Mouse (Mus musculus) intestine, embryonic 14.5 days (tissue): ENCODE data around the gene Spo11. TPM values are rescaled to one million over a fixed set of nuclear protein-coding genes. Genes with fewer than 3 reads are reported as not detected.

Experiments used
- ATAC-seq: fragments of 200-750 bp; cut with Nextera tagmentation; replicated peaks from 2 replicates; pipeline ENCODE4 v1.8.0; 2017; ENCODE audit warnings: low read depth, moderate number of reproducible peaks, moderate TSS enrichment, moderate library complexity; ENCODE audit not compliant: low FRiP score, low TSS enrichment
- DNase-seq: peaks from one replicate; pipeline ENCODE4 v3.0.0-alpha.2; 2018; ENCODE audit warnings: low spot score
- H3K27ac ChIP-seq: fragments of 300-500 bp; sonication (generic); 2 replicates; pipeline ENCODE4 v1.5.1; 2014; ENCODE audit warnings: low read depth, mild to moderate bottlenecking, control low read depth
- H3K27me3 ChIP-seq: fragments of 300-500 bp; sonication (generic); replicated peaks from 2 replicates; pipeline ENCODE4 v1.6.1; 2014; ENCODE audit warnings: low read length, control low read depth; ENCODE audit not compliant: control insufficient read depth, insufficient read depth
- H3K36me3 ChIP-seq: fragments of 300-500 bp; sonication (generic); 2 replicates; pipeline ENCODE4 v1.6.1; 2014; ENCODE audit warnings: low read length, control low read depth; ENCODE audit not compliant: control insufficient read depth, insufficient read depth
- H3K4me1 ChIP-seq: fragments of 300-500 bp; sonication (generic); replicated peaks from 2 replicates; pipeline ENCODE4 v1.6.1; 2014; ENCODE audit warnings: low read length, control low read depth, mixed read lengths; ENCODE audit not compliant: control insufficient read depth, insufficient read depth
- H3K4me2 ChIP-seq: fragments of 300-500 bp; sonication (generic); 2 replicates; pipeline ENCODE4 v1.6.1; 2014; ENCODE audit warnings: low read length
- H3K4me3 ChIP-seq: fragments of 300-500 bp; sonication (generic); 2 replicates; pipeline ENCODE4 v1.5.1; 2014; ENCODE audit warnings: low read depth, low read length, control low read depth, mixed read lengths
- H3K9ac ChIP-seq: fragments of 300-500 bp; sonication (generic); 2 replicates; pipeline ENCODE4 v1.6.1; 2014; ENCODE audit warnings: mild to moderate bottlenecking, low read length
- H3K9me3 ChIP-seq: fragments of 300-500 bp; sonication (generic); 2 replicates; pipeline ENCODE4 v1.6.1; 2016; ENCODE audit warnings: low read length, control low read depth; ENCODE audit not compliant: control insufficient read depth
- WGBS: fragments of 180-500 bp; shearing (Covaris S2); extraction: QIAGEN DNeasy Blood & Tissue Kit; methylation state at CpG from one replicate; pipeline ENCODE4 v1.1.7; 2014; 5-methylcytosine and 5-hydroxymethylcytosine counted together
- polyA plus RNA-seq: library from polyadenylated mRNA; unstranded; fragments of >200 nt; fragmentation: Nextera tagmentation; extraction: Ambion mirVana; gene quantifications from 2 replicates; pipeline ENCODE4 v1.2.1, GENCODE M21; 2014

Gene Spo11
- polyA plus RNA-seq, 1 experiment from 2014 or later = not detected

DNA sequence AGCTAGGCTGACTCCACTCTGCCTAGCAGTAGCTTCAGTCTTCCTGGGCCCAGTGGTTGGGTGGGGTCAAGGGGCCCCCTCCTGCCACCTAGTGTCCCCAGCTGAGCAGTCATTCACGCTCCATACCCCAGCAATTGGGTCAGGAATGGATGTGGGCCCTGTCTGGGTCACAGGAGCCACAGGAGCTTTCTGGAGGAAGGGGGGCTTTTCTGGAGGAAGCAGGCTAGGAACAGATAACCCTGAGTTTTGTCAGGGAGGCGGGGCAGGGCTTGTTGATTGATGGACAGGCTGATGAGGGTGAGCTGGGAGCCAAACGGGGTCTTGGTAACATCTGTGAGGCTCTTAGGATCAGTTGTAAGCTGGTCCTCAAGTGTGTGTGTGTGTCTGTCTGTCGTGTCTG is 59.1 kb downstream of the Spo11 start:
- WGBS = 47% methylated on average over 4 of the region's 4 CpGs
- Histone ChIP-seq H3K27me3 (no peaks in the 10 kb centered on the region), H3K36me3 (peaks cover 30% of the 10 kb centered on the region), H3K9ac (no peak overlapping the region), H3K4me2 (no peak overlapping the region), H3K4me1 (no peaks in the 10 kb centered on the region), H3K9me3 (no peaks in the 10 kb centered on the region), H3K4me3 (no peak overlapping the region), H3K27ac (no peak overlapping the region)
- DNase-seq (no peak), ATAC-seq (no peak)

- no peak overlapping the region for H3K27ac ChIP-seq
Measured at GRCm38 (mm10) chr2:173037347-173037746, 59.8 kb downstream of the Spo11 start.

DNA sequence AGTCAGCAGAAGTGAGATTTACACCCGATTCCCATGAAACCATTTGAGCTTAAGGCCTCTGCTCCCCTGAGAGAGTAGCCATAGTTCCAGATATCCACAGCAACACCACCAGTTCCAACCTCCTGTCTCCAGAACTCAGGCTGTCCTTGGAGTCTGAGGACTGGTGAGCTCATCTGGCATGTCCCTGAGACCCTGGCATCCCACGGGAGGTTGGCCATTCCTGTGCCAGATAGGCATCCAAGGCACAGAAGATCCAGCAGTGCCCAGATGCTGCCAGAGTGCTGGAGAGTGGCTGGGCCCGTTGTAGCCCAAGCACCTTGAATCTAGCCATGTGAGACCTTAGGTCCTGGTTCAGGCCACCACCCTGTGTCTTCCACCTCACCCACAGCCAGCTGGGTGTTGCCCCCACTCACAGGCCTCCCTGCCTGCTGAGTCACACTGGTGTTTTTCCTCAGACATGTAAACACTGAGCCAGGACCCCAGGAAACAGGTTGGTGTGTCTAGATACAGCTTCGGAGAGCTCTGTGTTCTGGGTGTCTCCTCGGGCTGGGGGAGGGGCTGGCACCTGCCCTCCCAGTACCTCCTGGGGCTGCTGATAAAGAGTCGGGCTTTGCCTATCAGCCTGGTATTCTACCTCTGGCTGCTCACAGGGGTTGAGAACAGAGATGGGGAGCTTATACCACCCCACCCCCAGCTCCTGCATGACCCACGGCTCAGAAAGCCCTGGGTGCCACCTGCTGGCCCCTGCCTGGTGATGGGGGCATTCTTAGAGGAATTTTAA is 60.5 kb downstream of the Spo11 start:
- H3K4me2 ChIP-seq = no peak overlapping the region
- H3K4me1 ChIP-seq = no peaks in the 10 kb centered on the region
- no peaks in the 10 kb centered on the region for H3K9me3 ChIP-seq
- no peak overlapping the region for H3K4me3 ChIP-seq
- ATAC-seq (0 out of 2 replicates have a peak, but pooled peaks have one; percentile 20), DNase-seq (no peak)
- H3K27me3 ChIP-seq = no peaks in the 10 kb centered on the region
- WGBS = 72% methylated on average over 7 of the region's 7 CpGs
- no peak overlapping the region for H3K9ac ChIP-seq
- peaks cover 19% of the 10 kb centered on the region for H3K36me3 ChIP-seq
- H3K27ac ChIP-seq = no peak overlapping the region

More at GRCm38 (mm10) chr2:173037347-173037746, 59.8 kb downstream of the Spo11 start:
- H3K4me2 ChIP-seq = no peak overlapping the region
- H3K36me3 ChIP-seq = peaks cover 23% of the 10 kb centered on the region
- no peak overlapping the region for H3K4me3 ChIP-seq
- DNase-seq = no peak
- H3K9ac ChIP-seq = no peak overlapping the region
- no peak for ATAC-seq
- 78% methylated on average over 5 of the region's 5 CpGs for WGBS
- no peaks in the 10 kb centered on the region for H3K4me1 ChIP-seq
- no peaks in the 10 kb centered on the region for H3K27me3 ChIP-seq
- no peaks in the 10 kb centered on the region for H3K9me3 ChIP-seq

- H3K9ac ChIP-seq = no peak overlapping the region
- no peak for ATAC-seq
- WGBS = 87% methylated on average over 4 of the region's 4 CpGs
- no peak overlapping the region for H3K27ac ChIP-seq
- H3K36me3 ChIP-seq = peaks cover 10% of the 10 kb centered on the region
- H3K27me3 ChIP-seq = no peaks in the 10 kb centered on the region
- H3K9me3 ChIP-seq = no peaks in the 10 kb centered on the region
- DNase-seq = no peak
- no peaks in the 10 kb centered on the region for H3K4me1 ChIP-seq
- no peak overlapping the region for H3K4me2 ChIP-seq
- H3K4me3 ChIP-seq = no peak overlapping the region
Measured at GRCm38 (mm10) chr2:173039041-173039440, 61.5 kb downstream of the Spo11 start.

DNA sequence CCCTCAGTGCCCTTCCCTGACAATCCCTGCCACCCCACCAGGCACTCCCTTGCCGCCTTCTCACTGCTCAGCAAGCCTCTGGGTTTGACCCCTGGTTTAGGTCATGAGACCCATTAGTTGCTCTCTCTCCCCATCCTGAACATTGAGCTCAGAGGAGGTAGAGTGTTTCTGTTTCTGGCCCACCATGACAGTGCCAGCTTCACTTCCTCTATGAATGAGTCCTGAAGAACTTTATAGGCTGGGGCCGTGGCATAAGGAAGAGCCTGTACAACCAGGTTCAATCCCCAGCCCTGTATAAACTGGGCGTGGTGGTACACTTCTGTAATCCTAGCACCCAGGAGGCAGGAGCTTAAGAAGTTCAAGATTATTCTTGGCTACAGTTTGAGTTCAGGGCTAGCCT is 63.3 kb downstream of the Spo11 start:
- no peak for ATAC-seq

DNA sequence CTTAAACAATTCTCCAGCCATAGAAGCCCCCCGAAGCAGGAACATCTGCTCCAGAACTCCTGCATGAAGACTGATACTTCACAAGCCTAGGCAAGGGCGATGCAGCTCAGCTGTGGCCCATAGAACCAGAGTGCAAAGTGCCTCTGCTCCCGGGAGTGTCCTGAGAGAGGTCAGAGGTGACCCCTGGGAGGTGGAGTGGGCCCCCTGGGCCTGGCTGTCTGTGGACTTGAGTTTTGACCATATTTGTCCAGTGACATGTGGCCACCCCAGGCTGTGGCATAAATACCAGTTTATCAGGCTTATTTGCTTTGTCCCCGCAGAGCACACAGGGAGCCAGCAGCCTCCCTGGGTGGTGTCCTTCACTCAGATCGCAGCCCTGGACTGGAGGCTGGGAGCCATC is 63.7 kb downstream of the Spo11 start:
- ATAC-seq (no peak), DNase-seq (no peak)
- no peaks in the 10 kb centered on the region for H3K27me3 ChIP-seq
- H3K36me3 ChIP-seq = no peaks in the 10 kb centered on the region
- WGBS = 55% methylated on average over 5 of the region's 5 CpGs
- no peak overlapping the region for H3K4me3 ChIP-seq
- no peaks in the 10 kb centered on the region for H3K4me1 ChIP-seq
- no peak overlapping the region for H3K9ac ChIP-seq
- H3K27ac ChIP-seq = no peak overlapping the region
- H3K9me3 ChIP-seq = no peaks in the 10 kb centered on the region
- no peak overlapping the region for H3K4me2 ChIP-seq

More for the DNA sequence above, 63.3 kb downstream of the Spo11 start:
- H3K27me3 ChIP-seq = no peaks in the 10 kb centered on the region
- DNase-seq = no peak
- H3K36me3 ChIP-seq = no peaks in the 10 kb centered on the region
- H3K27ac ChIP-seq = no peak overlapping the region
- H3K9ac ChIP-seq = no peak overlapping the region
- no peaks in the 10 kb centered on the region for H3K9me3 ChIP-seq
- WGBS = 83% methylated on average over 3 of the region's 3 CpGs
- no peak overlapping the region for H3K4me2 ChIP-seq
- no peaks in the 10 kb centered on the region for H3K4me1 ChIP-seq
- no peak overlapping the region for H3K4me3 ChIP-seq

DNA sequence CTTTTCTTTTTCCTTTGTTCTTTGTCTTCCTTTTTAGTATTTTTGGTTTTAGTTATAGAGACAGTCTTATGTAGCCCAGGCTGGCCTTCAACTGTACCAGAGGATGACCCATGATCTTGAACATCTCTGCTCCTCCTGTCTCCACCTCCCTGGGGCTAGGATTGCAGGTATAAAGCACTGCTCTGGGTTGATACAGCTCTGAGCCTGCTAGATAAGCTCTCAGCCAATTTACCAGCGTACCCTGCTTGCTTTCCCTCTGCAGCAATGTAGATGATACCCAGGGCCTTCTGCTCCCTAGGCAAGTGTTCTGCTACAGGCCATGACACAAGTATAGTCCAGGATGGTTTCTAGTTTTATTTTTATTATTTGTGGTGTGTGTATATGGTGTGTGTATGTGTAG is 64.4 kb downstream of the Spo11 start:
- Histone ChIP-seq H3K4me3 (no peak overlapping the region), H3K36me3 (no peaks in the 10 kb centered on the region), H3K9ac (no peak overlapping the region), H3K4me2 (no peak overlapping the region), H3K9me3 (no peaks in the 10 kb centered on the region), H3K27ac (no peak overlapping the region), H3K27me3 (no peaks in the 10 kb centered on the region), H3K4me1 (no peaks in the 10 kb centered on the region)
- DNase-seq (no peak), ATAC-seq (no peak)
- 76% methylated on average over 1 of the region's 1 CpGs for WGBS

DNA sequence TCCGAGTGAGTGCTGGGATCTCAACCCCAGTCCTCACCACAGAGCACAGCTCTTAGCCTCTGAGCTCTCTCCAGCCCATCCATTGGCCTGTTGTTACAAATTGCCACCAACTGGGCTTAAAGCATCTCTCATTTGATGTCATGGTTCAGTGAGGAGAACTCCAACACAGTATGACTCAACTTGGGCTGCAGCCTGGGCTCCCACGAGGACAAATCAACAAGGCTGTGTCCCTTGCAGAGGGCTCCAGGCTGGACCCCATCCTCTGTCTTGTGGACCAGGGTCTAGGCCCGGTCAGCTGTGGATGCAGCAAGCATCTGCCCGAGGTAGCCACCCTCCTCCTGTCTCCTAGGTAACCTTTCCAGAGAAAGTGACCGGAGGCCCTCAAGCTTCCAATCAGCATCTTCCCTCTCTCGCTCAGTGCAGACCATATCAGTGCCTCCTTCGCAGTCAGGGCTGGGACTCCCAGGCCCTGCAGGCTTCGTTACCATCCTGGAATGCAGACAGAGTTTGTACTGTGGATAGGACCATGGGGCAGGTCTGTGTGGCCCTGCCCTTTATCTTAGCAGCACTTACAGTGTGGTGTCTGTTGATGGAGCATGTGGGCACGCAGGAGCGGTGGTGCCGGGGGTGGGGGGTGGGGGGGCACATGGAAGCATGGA is 65.1 kb downstream of the Spo11 start:
- ATAC-seq = no peak

More for the DNA sequence above, 65.1 kb downstream of the Spo11 start:
- no peaks in the 10 kb centered on the region for H3K27me3 ChIP-seq
- DNase-seq = no peak
- H3K9me3 ChIP-seq = no peaks in the 10 kb centered on the region
- no peak overlapping the region for H3K4me3 ChIP-seq
- no peaks in the 10 kb centered on the region for H3K36me3 ChIP-seq
- no peak overlapping the region for H3K9ac ChIP-seq
- no peaks in the 10 kb centered on the region for H3K4me1 ChIP-seq
- H3K27ac ChIP-seq = no peak overlapping the region
- WGBS = 72% methylated on average over 11 of the region's 11 CpGs
- H3K4me2 ChIP-seq = no peak overlapping the region
